Mouse (Mus musculus): ENCODE measurements around the gene Gpc5.

DNA sequence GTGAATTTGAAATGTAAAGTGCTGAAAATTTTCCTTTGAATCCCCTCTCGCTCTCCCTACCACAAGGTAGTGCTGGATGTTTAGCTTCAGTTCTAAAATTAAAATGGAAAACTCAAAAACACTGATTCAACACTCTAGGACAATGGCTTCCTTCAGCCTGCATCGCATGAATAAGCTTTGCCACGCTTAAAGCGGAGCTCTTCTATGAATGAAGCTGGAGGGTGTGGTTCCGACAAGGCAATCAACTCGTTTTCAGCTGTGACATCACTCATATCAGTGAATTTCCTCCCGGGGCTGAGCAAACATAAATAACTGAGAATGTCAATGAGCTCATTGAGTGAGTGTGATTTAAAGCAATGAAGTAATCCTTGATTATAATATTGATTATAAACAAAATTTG lies 1461.3 kb downstream of the Gpc5 start:
- TF ChIP-seq CTCF (IDR thresholded peaks at IDR 0.05; ENCODE audit: low read depth) (no peak), EP300 (optimal IDR thresholded peaks at IDR 0.05) (no peak)
